Mouse (Mus musculus) adrenal gland, adult (tissue): ENCODE measurements around the gene Swap70.
A peak's percentile ranks its signal among the peaks of the same experiment; 100 is the strongest.

Experiments
- DNase-seq, 2 experiments: peaks; one replicate each; pipeline ENCODE4 v3.0.0; 2022 to 2023; ENCODE audit warnings: low spot score in 1 of 2; ENCODE audit not compliant: inconsistent age in 2 of 2

The Swap70 gene

GRCm38 (mm10) chr7:110269777-110270176 lies 48.3 kb downstream of the Swap70 start:
- DNase-seq, result no peak

- no peak for DNase-seq
Observed at GRCm38 (mm10) chr7:110270455-110270854, 48.9 kb downstream of the Swap70 start.

GRCm38 (mm10) chr7:110271814-110272213 lies 50.3 kb downstream of the Swap70 start:
- DNase-seq, result peak in 1 of 2 experiments; percentile 46

GRCm38 (mm10) chr7:110272434-110272833 lies 50.9 kb downstream of the Swap70 start:
- DNase-seq, result peak in 1 of 2 experiments; percentile 52

- peak; percentile 51 to 81 for DNase-seq
Observed at GRCm38 (mm10) chr7:110277734-110278245, 56.3 kb downstream of the Swap70 start.

- no peak for DNase-seq
Observed at GRCm38 (mm10) chr7:110279183-110279582, 57.7 kb downstream of the Swap70 start.

GRCm38 (mm10) chr7:110281435-110282256 lies 60.1 kb downstream of the Swap70 start:
- DNase-seq, result peak in 1 of 2 experiments; percentile 50

GRCm38 (mm10) chr7:110282797-110283196 lies 61.3 kb downstream of the Swap70 start:
- no peak for DNase-seq

- no peak for DNase-seq
Observed at GRCm38 (mm10) chr7:110283484-110284275, 62.2 kb downstream of the Swap70 start.

GRCm38 (mm10) chr7:110285076-110285848 lies 63.8 kb downstream of the Swap70 start:
- DNase-seq, result no peak

GRCm38 (mm10) chr7:110285849-110286151 lies 64.3 kb downstream of the Swap70 start:
- DNase-seq, result no peak

GRCm38 (mm10) chr7:110286198-110286732 lies 64.8 kb downstream of the Swap70 start:
- no peak for DNase-seq

- peak; percentile 82 to 93 for DNase-seq
Observed at GRCm38 (mm10) chr7:110286838-110287475, 65.4 kb downstream of the Swap70 start.

- peak in 1 of 2 experiments; percentile 53 for DNase-seq
Observed at GRCm38 (mm10) chr7:110287476-110288071, 66.1 kb downstream of the Swap70 start.

- DNase-seq, result peak in 1 of 2 experiments; percentile 59
Observed at GRCm38 (mm10) chr7:110288191-110288604, 66.7 kb downstream of the Swap70 start.

GRCm38 (mm10) chr7:110288731-110289191 lies 67.2 kb downstream of the Swap70 start:
- peak; percentile 41 to 65 for DNase-seq

GRCm38 (mm10) chr7:110289647-110290046 lies 68.1 kb downstream of the Swap70 start:
- DNase-seq, result no peak

- DNase-seq, result peak; percentile 62 to 84
Observed at GRCm38 (mm10) chr7:110296889-110297603, 75.5 kb downstream of the Swap70 start.

GRCm38 (mm10) chr7:110297611-110298010 lies 76.1 kb downstream of the Swap70 start:
- DNase-seq, result peak in 1 of 2 experiments; percentile 44
